Mouse (Mus musculus) ovary, postnatal 10 days (tissue): ENCODE measurements around the gene Plppr3.

ENCODE experiments used
- DNase-seq: peaks from one replicate; pipeline ENCODE4 v3.0.0; 2022; ENCODE audit warnings: low spot score

Gene Plppr3

DNA sequence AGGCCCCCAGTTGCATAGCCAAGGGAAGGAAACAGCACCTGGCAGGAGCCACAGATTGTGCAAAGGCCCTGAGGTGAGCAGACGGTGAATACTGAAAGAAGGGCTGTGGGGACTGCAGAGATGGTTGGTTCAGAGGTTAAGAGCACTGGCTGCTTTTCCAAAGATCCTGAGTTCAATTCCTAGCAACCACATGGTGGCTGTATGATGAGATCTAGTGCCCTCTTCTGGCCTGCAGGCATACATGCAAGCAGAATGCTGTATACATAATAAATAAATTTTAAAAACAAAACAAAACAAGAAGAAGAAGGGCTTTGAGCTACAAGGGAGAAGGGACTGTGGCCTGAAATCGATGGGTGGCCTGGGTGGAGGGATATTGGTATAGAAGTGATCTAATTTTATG lies 57.3 kb downstream of the Plppr3 start:
- no peak for DNase-seq

DNA sequence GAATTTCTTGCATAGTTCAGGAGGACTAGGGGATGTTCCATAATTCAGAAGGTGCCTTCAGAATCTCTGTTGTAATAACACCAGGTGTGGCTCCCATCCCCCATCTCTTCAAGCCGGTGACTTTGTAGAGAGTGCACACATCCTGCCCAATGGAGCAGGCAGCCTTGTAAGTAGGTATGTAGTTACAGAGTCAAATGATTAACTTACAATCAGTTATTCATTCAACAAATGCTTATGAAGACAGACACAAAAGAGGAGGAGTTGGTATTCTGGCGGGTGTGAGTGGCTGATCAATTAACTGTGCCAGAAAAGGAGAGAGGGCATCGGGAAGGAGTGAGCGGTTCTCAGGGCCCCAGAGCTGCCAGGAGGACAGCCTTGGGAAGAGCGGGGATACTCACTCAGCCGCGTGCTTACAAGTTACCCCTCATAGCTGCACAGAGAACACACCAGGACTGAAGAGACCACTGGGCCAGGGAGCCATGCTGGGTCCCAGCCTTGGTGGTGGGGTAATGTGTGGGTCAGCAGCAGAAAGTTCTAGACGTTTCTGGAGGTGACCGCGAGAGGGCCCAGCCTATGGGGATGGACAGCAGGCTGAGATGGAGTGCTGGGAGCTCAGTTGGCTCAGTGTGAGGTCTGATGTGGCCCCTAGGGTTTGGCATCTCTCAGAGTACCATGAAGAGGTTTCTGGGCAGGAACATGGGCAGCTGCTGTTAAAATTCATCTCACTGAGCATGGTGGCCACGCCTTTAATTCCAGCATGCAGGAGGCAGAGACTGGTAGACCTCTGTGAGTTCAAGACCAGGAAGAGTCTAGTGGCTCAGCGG lies 58.6 kb downstream of the Plppr3 start:
- DNase-seq, result no peak

DNA sequence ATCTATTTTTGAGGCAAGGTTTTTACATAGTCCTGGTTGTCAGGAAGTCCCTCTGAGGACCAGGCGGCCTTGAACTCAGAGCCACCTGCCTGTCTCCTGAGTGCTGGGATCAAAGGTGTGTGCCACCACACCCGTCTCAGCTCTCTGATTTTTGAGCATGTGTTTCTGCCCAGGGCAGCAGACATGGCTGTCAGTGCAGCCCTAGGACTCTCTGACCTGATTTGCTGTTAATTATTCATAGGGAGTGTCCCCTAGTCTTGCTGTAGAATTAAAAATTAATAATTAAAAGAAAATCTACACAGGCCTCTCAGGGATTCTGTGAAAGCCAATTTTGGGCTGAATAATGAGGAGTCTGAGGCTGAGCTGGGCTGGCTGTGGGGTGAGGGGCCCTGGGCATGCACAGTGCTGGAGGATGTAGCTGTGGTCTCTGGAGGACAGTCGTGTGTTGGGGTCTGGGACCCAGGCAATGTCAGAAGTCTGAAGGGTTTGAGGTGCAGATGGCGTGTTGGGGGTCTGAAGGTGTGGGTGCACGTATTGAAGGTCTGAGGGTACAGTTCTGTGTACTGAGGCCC lies 60.1 kb downstream of the Plppr3 start:
- no peak for DNase-seq

DNA sequence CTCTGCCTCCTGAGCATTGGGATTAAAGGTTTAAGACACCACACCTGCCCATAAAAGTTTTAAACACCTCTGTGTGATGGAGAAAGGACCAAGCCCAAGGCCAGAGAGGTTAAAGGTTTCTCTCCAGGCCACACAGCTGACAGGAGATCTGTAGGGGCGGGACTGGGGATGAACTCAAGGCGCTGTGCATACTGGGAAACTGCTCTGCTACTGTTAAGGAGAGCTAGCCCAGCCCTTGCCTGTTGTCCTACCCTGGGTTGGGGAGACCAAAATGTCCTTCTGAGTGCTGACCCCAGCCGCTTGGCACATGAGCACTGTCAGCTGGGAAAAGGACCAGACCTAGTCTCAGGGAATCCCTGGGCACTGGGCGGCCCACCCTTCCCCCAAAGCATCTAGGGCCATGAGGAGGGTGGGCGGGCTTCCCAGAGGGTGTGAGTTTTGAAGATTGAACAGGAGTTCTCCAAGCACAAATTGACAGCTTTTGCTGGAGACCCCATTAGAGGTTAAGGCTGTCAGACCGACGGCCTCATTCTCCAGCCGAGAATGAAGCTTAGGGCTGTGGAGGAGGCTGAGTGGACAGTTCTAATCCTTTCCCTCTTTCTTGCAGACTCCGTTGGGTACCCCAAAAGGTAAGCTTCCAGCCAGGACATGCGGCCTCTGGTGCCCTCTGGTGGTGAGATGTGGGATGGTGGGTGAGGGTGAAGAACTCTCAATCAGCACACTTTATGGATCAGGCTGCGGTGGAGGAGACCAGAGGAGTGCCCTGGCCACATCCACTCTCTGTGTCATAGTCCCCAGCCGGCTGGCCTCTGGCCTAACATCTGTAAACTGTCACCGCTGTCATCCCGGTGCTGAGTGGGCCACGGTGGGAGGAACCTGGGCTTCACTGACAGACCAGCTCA lies 62.4 kb downstream of the Plppr3 start:
- DNase-seq, result peak; percentile 88
